19 mouse cellular contexts compared by ENCODE assay signal in the genomic region with DNA sequence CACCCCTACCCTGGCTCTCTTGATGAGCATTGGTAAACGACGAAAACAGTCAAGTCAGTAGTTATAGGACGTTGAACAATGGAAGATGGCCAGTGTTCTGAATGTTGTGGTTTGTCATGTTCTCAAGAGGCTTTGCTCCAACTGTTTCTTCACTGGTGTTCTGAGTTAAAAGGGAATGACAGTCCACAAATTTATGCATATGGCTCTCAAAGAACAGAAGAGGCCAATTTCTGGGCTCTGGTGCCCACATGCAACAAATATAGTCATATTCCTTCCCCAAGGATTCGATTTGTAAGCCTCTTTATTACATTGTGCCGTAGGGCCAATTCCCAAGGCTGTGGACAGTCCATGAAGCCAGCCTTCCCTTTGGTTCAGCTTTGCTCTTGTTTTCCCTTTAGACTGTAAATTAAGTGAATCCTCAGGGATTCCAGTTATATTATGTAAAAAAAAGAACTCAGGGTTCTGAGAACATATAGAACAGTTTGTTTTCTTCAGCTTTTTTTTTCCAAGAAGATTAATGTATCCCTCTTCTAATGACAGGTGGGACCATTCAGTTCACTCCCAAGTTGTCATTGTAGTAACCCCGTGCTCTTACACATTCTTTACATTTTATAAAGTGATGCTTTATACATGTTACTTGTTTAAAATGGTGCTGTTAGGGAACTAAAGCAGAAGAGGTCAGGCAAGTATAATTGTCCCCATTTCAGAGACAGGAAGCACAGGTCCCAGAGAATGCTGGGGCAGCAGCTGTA.
DNase-seq lines count a peak whose midpoint lies in the region; ATAC-seq and TF ChIP-seq lines count a peak whose summit lies in the region.
"Had no signal": no experiment of that assay in that cellular context is flagged by ENCODE, and none has a peak within 500 bp of the region (broad histone marks: within the 10 kb centered on the region; RNA-seq: fewer than 3 reads in every experiment).

No protein-coding gene starts in this region.

- no peak for DNase-seq in kidney, postnatal 36 days
- DNase-seq in kidney, postnatal 0 days (ENCODE audit: low spot score), result peak; percentile 67
- no peak for DNase-seq in kidney, adult 9 months
- peak; percentile 46 for DNase-seq in lung, postnatal 0 days (ENCODE audit: low spot score)
- DNase-seq in lung, postnatal 4 days, result no peak
- peak; percentile 78 for DNase-seq in adipocyte (ENCODE audit: low spot score)
- DNase-seq in testis, postnatal 14 days (ENCODE audit: low spot score), result no peak
- DNase-seq: adrenal gland, adult 8-10 months; adrenal gland, postnatal 14 days; cerebellum, adult 11-12 months; cerebellum, adult 2 months; cerebellum, adult 9-10 months; cerebellum, postnatal 10 days; cerebellum, postnatal 25 days had no signal

- WGBS in kidney, embryonic 15.5 days, result 80% methylated on average over 6 of the region's 6 CpGs
- 70% methylated on average over 6 of the region's 6 CpGs for WGBS in kidney, postnatal 0 days
- WGBS in lung, postnatal 0 days, result 77% methylated on average over 6 of the region's 6 CpGs

- ATAC-seq in kidney, embryonic 15.5 days (replicated peaks; ENCODE audit: low FRiP score), result no peak
- ATAC-seq in kidney, postnatal 0 days (replicated peaks; ENCODE audit: low FRiP score, low read depth), result no peak
- ATAC-seq in lung, postnatal 0 days, result peak; percentile 53
- ATAC-seq: forebrain, embryonic 13.5 days; forebrain, embryonic 15.5 days had no signal

- TF ChIP-seq CTCF in kidney, postnatal 0 days (IDR thresholded peaks at IDR 0.05; ENCODE audit: low read depth), result no peak
- TF ChIP-seq CTCF in lung, postnatal 0 days (IDR thresholded peaks at IDR 0.05), result no peak

- H3K9me3 ChIP-seq in kidney, embryonic 15.5 days (replicated peaks), result no peaks in the 10 kb centered on the region
- H3K9me3 ChIP-seq in kidney, postnatal 0 days (replicated peaks; ENCODE audit: low read length), result no peaks in the 10 kb centered on the region
- no peaks in the 10 kb centered on the region for H3K9me3 ChIP-seq in lung, postnatal 0 days (ENCODE audit: low read length)
- H3K9me3 ChIP-seq: embryonic facial prominence, embryonic 10.5 days; embryonic facial prominence, embryonic 12.5 days; forebrain, embryonic 13.5 days; forebrain, embryonic 15.5 days had no signal

- no peak overlapping the region for H3K4me3 ChIP-seq in kidney, embryonic 15.5 days (replicated peaks)
- no peak overlapping the region for H3K4me3 ChIP-seq in kidney, postnatal 0 days (replicated peaks; ENCODE audit: low read depth, low read length)
- H3K4me3 ChIP-seq in lung, postnatal 0 days (ENCODE audit: low read depth, low read length), result no peak overlapping the region
- H3K4me3 ChIP-seq: embryonic facial prominence, embryonic 10.5 days; embryonic facial prominence, embryonic 12.5 days; forebrain, embryonic 13.5 days; forebrain, embryonic 15.5 days had no signal

- no peaks in the 10 kb centered on the region for H3K36me3 ChIP-seq in kidney, embryonic 15.5 days
- no peaks in the 10 kb centered on the region for H3K36me3 ChIP-seq in kidney, postnatal 0 days (ENCODE audit: insufficient read depth, low read length)
- no peaks in the 10 kb centered on the region for H3K36me3 ChIP-seq in lung, postnatal 0 days (ENCODE audit: insufficient read depth, low read length)
- H3K36me3 ChIP-seq: embryonic facial prominence, embryonic 10.5 days; embryonic facial prominence, embryonic 12.5 days; forebrain, embryonic 15.5 days had no signal

- no peaks in the 10 kb centered on the region for H3K27me3 ChIP-seq in kidney, embryonic 15.5 days
- H3K27me3 ChIP-seq in kidney, postnatal 0 days (ENCODE audit: insufficient read depth, low read length), result no peaks in the 10 kb centered on the region
- no peaks in the 10 kb centered on the region for H3K27me3 ChIP-seq in lung, postnatal 0 days (replicated peaks; ENCODE audit: insufficient read depth, low read length)
- H3K27me3 ChIP-seq: embryonic facial prominence, embryonic 12.5 days; forebrain, embryonic 13.5 days; forebrain, embryonic 15.5 days had no signal

- H3K27ac ChIP-seq in kidney, embryonic 15.5 days, result peak overlapping the region; percentile 42; the same call in 1 of the 2 replicates
- H3K27ac ChIP-seq in kidney, postnatal 0 days, result peak overlapping the region; percentile 31; the same call in 1 of the 2 replicates
- no peak overlapping the region for H3K27ac ChIP-seq in lung, postnatal 0 days (ENCODE audit: low read length)
- H3K27ac ChIP-seq: embryonic facial prominence, embryonic 10.5 days; embryonic facial prominence, embryonic 12.5 days; forebrain, embryonic 13.5 days; forebrain, embryonic 15.5 days had no signal

- H3K4me2 ChIP-seq in kidney, embryonic 15.5 days, result no peak overlapping the region
- no peak overlapping the region for H3K4me2 ChIP-seq in kidney, postnatal 0 days (ENCODE audit: low read length)
- no peak overlapping the region for H3K4me2 ChIP-seq in lung, postnatal 0 days (replicated peaks; ENCODE audit: low read depth, low read length)
- H3K4me2 ChIP-seq: embryonic facial prominence, embryonic 12.5 days; forebrain, embryonic 13.5 days; forebrain, embryonic 15.5 days had no signal

- no peaks in the 10 kb centered on the region for H3K4me1 ChIP-seq in kidney, embryonic 15.5 days
- peaks cover 3% of the 10 kb centered on the region; the same call in 1 of the 2 replicates for H3K4me1 ChIP-seq in kidney, postnatal 0 days (replicated peaks; ENCODE audit: insufficient read depth, low read length)
- H3K4me1 ChIP-seq in lung, postnatal 0 days (ENCODE audit: insufficient read depth, low read depth, low read length), result no peaks in the 10 kb centered on the region
- H3K4me1 ChIP-seq: embryonic facial prominence, embryonic 10.5 days; embryonic facial prominence, embryonic 12.5 days; forebrain, embryonic 13.5 days; forebrain, embryonic 15.5 days had no signal

- TF ChIP-seq EP300 in lung, postnatal 0 days (IDR thresholded peaks at IDR 0.05), result peak; percentile 72

- H3K9ac ChIP-seq in kidney, embryonic 15.5 days, result no peak overlapping the region
- no peak overlapping the region for H3K9ac ChIP-seq in kidney, postnatal 0 days (ENCODE audit: low read depth, low read length)
- H3K9ac ChIP-seq in lung, postnatal 0 days (replicated peaks; ENCODE audit: low read depth), result no peak overlapping the region
- H3K9ac ChIP-seq: embryonic facial prominence, embryonic 12.5 days; forebrain, embryonic 13.5 days; forebrain, embryonic 15.5 days had no signal

Comparison
In these comparisons a context has a peak if more than half of its experiments do, and no peak if none do; other contexts are left out.
1. DNase-seq: peak in kidney, postnatal 0 days (single experiment), lung, postnatal 0 days (single experiment) and adipocyte (single experiment); none in kidney, postnatal 36 days (0 of 2), kidney, adult 9 months (single experiment), lung, postnatal 4 days (0 of 2) and testis, postnatal 14 days (single experiment).